Mouse (Mus musculus): ENCODE data around the gene Birc5. TPM values are rescaled to one million over a fixed set of nuclear protein-coding genes. Genes with fewer than 3 reads are reported as not detected.
"Not testable (repeated sequence)": the region's sequence is repeated elsewhere in the genome, so short reads cannot be mapped to it uniquely, and the experiment has no call there.

Gene Birc5
- polyA plus RNA-seq, 1 experiment from 2014 or later = 145 TPM

DNA sequence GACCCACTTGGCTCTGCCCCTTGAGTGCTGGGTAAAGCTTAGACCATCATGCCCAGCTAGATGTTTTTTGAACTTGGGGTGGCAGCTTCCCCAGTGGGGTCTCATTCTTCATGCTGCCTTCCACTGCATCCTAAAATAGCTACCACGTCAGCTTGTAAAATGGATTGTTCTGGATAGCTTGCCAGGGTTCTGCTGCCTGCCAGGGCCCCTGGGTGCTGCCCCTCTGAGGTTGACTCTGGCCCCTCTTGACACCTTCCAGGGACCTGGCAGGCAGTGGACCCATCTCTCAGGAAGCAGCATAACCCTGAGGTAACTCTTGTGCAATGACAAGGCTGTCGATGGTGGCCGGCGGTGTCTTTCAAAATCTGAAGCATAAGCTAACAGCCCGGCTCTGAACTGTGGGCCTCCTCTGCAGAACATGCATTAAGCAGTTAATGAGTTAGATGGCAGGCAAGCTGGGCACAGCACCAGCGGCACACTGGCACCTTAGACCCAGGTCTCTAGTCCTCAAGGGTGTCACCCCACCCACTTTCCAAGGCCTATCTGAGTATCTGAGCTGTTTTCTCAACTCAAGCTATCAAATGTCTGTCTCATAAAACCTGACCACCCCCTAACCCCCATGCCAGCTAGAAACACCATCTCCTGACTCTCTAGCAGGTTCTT is 34.2 kb upstream of the Birc5 start:
- H3K4me3 ChIP-seq (ENCODE audit: low read depth, low read length) = no peak overlapping the region
- H3K9ac ChIP-seq (ENCODE audit: low read length) = no peak overlapping the region
- WGBS = 91% methylated on average over 6 of the region's 6 CpGs

GRCm38 (mm10) chr11:117815850-117816249 is 33.2 kb upstream of the Birc5 start:
- H3K9ac ChIP-seq (ENCODE audit: low read length); H3K4me2 ChIP-seq (ENCODE audit: low read length): not testable (repeated sequence)
- WGBS = 87% methylated on average over 9 of the region's 9 CpGs

More for the DNA sequence above, 34.2 kb upstream of the Birc5 start:
- H3K27ac ChIP-seq (ENCODE audit: low read depth, low read length) = no peak overlapping the region
- no peaks in the 10 kb centered on the region for H3K27me3 ChIP-seq (replicated peaks; ENCODE audit: control insufficient read depth, insufficient read depth, low read length)
- no peak overlapping the region for H3K4me2 ChIP-seq (ENCODE audit: low read length)
- peaks cover 10% of the 10 kb centered on the region for H3K4me1 ChIP-seq (ENCODE audit: control insufficient read depth, insufficient read depth, low read length)
- H3K36me3 ChIP-seq (ENCODE audit: control insufficient read depth, insufficient read depth, low read length) = peaks cover 49% of the 10 kb centered on the region
- no peaks in the 10 kb centered on the region for H3K9me3 ChIP-seq (replicated peaks; ENCODE audit: control insufficient read depth, low read length)
- DNase-seq (ENCODE audit: low spot score) = no peak
- no peak for ATAC-seq

DNA sequence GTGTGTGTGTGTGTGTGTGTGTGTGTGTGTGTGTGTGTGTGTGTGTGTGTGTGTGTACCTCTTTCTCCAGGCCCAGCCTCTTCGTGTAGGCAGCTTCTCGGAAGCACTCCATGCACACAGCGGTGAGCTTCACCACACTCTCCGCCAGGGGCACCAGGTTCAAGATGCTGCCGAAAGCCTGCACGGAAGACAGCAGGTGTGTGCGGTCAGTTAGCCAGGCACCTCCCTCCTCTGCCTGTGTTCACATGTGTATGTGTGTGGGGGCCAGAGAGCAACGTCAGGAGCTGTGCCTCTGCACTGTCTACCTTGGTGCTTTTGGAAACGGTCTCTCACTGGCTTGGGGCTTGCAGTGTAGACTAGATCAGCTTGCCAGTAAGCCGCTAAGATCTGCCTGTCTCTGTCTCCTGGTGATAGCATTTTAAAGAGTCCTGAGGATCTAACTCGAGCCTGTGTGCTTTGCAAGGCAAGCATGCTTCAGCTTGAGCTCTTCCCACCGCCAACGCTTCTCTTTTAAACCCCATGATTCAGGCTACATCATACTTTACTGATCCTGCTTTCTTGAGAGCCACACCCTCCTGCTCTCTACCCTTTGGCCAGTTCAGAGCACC is 32.6 kb upstream of the Birc5 start:
- Histone ChIP-seq H3K4me1 (ENCODE audit: control insufficient read depth, insufficient read depth, low read length) (no peaks in the 10 kb centered on the region), H3K36me3 (ENCODE audit: control insufficient read depth, insufficient read depth, low read length) (peaks cover 62% of the 10 kb centered on the region), H3K4me2 (ENCODE audit: low read length) (no peak overlapping the region), H3K9me3 (replicated peaks; ENCODE audit: control insufficient read depth, low read length) (no peaks in the 10 kb centered on the region), H3K4me3 (ENCODE audit: low read depth, low read length) (no peak overlapping the region), H3K9ac (ENCODE audit: low read length) (no peak overlapping the region), H3K27ac (ENCODE audit: low read depth, low read length) (no peak overlapping the region), H3K27me3 (replicated peaks; ENCODE audit: control insufficient read depth, insufficient read depth, low read length) (no peaks in the 10 kb centered on the region)
- ATAC-seq = no peak
- DNase-seq (ENCODE audit: low spot score) = no peak
- 88% methylated on average over 11 of the region's 13 CpGs for WGBS

More at GRCm38 (mm10) chr11:117815850-117816249, 33.2 kb upstream of the Birc5 start:
- not testable (repeated sequence) for ATAC-seq; H3K9me3 ChIP-seq (replicated peaks; ENCODE audit: control insufficient read depth, low read length); H3K27me3 ChIP-seq (replicated peaks; ENCODE audit: control insufficient read depth, insufficient read depth, low read length); DNase-seq (ENCODE audit: low spot score); H3K4me1 ChIP-seq (ENCODE audit: control insufficient read depth, insufficient read depth, low read length); H3K4me3 ChIP-seq (ENCODE audit: low read depth, low read length); H3K27ac ChIP-seq (ENCODE audit: low read depth, low read length)
- H3K36me3 ChIP-seq (ENCODE audit: control insufficient read depth, insufficient read depth, low read length) = peaks cover 56% of the 10 kb centered on the region

- no peak overlapping the region for H3K27ac ChIP-seq (ENCODE audit: low read depth, low read length)
- no peak overlapping the region for H3K4me3 ChIP-seq (ENCODE audit: low read depth, low read length)
- WGBS = 55% methylated on average over 8 of the region's 8 CpGs
- H3K9ac ChIP-seq (ENCODE audit: low read length) = no peak overlapping the region
- H3K27me3 ChIP-seq (replicated peaks; ENCODE audit: control insufficient read depth, insufficient read depth, low read length) = no peaks in the 10 kb centered on the region
- H3K4me2 ChIP-seq (ENCODE audit: low read length) = no peak overlapping the region
- DNase-seq (ENCODE audit: low spot score) = no peak
- no peaks in the 10 kb centered on the region for H3K9me3 ChIP-seq (replicated peaks; ENCODE audit: control insufficient read depth, low read length)
- ATAC-seq = no peak
- peaks cover 2% of the 10 kb centered on the region; the same call in 1 of the 2 replicates for H3K4me1 ChIP-seq (ENCODE audit: control insufficient read depth, insufficient read depth, low read length)
- H3K36me3 ChIP-seq (ENCODE audit: control insufficient read depth, insufficient read depth, low read length) = peaks cover 57% of the 10 kb centered on the region
Measured at GRCm38 (mm10) chr11:117819095-117819494, 30.0 kb upstream of the Birc5 start.

- ATAC-seq (no peak), DNase-seq (ENCODE audit: low spot score) (no peak)
- no peak overlapping the region for H3K9ac ChIP-seq (ENCODE audit: low read length)
- 91% methylated on average over 7 of the region's 7 CpGs for WGBS
- no peak overlapping the region for H3K27ac ChIP-seq (ENCODE audit: low read depth, low read length)
- no peak overlapping the region for H3K4me3 ChIP-seq (ENCODE audit: low read depth, low read length)
- H3K4me2 ChIP-seq (ENCODE audit: low read length) = no peak overlapping the region
- H3K4me1 ChIP-seq (ENCODE audit: control insufficient read depth, insufficient read depth, low read length) = peaks cover 11% of the 10 kb centered on the region
- no peaks in the 10 kb centered on the region for H3K9me3 ChIP-seq (replicated peaks; ENCODE audit: control insufficient read depth, low read length)
- no peaks in the 10 kb centered on the region for H3K27me3 ChIP-seq (replicated peaks; ENCODE audit: control insufficient read depth, insufficient read depth, low read length)
- peaks cover 46% of the 10 kb centered on the region for H3K36me3 ChIP-seq (ENCODE audit: control insufficient read depth, insufficient read depth, low read length)
Measured at GRCm38 (mm10) chr11:117820173-117820572, 28.9 kb upstream of the Birc5 start.

DNA sequence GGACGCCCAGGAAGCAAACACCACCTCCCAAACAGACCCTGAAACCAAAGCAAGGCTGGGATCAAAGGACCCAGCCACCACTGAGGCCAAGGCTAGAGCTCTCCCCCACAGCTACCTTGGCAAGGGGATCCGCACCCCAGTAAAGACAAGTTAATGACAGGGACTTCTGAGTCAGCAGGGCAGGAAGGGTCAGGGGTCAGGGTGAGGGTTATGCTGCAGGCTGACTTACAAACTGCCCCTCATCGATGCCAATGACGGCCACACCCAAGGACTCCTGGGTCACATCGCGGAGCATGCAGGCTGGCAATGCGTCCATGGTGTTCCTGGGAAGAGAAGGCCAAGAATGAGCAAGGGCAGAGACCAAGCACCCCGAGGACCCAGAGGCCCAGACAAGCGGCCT is 27.2 kb upstream of the Birc5 start:
- H3K4me2 ChIP-seq (ENCODE audit: low read length) = no peak overlapping the region
- WGBS = 90% methylated on average over 9 of the region's 9 CpGs
- H3K27me3 ChIP-seq (replicated peaks; ENCODE audit: control insufficient read depth, insufficient read depth, low read length) = no peaks in the 10 kb centered on the region
- no peak overlapping the region for H3K4me3 ChIP-seq (ENCODE audit: low read depth, low read length)
- H3K27ac ChIP-seq (ENCODE audit: low read depth, low read length) = no peak overlapping the region
- DNase-seq (ENCODE audit: low spot score) (no peak), ATAC-seq (no peak)
- peaks cover 33% of the 10 kb centered on the region for H3K36me3 ChIP-seq (ENCODE audit: control insufficient read depth, insufficient read depth, low read length)
- H3K9me3 ChIP-seq (replicated peaks; ENCODE audit: control insufficient read depth, low read length) = no peaks in the 10 kb centered on the region
- H3K4me1 ChIP-seq (ENCODE audit: control insufficient read depth, insufficient read depth, low read length) = peaks cover 12% of the 10 kb centered on the region
- H3K9ac ChIP-seq (ENCODE audit: low read length) = no peak overlapping the region

GRCm38 (mm10) chr11:117822728-117823241 is 26.3 kb upstream of the Birc5 start:
- Histone ChIP-seq H3K36me3 (ENCODE audit: control insufficient read depth, insufficient read depth, low read length) (peaks cover 28% of the 10 kb centered on the region; the same call in 1 of the 2 replicates), H3K27ac (ENCODE audit: low read depth, low read length) (no peak overlapping the region), H3K4me1 (ENCODE audit: control insufficient read depth, insufficient read depth, low read length) (peaks cover 16% of the 10 kb centered on the region), H3K4me2 (ENCODE audit: low read length) (no peak overlapping the region), H3K27me3 (replicated peaks; ENCODE audit: control insufficient read depth, insufficient read depth, low read length) (no peaks in the 10 kb centered on the region), H3K9me3 (replicated peaks; ENCODE audit: control insufficient read depth, low read length) (no peaks in the 10 kb centered on the region), H3K9ac (ENCODE audit: low read length) (no peak overlapping the region), H3K4me3 (ENCODE audit: low read depth, low read length) (no peak overlapping the region)
- no peak for DNase-seq (ENCODE audit: low spot score)
- 81% methylated on average over 7 of the region's 7 CpGs for WGBS
- ATAC-seq = no peak

- Histone ChIP-seq H3K4me1 (ENCODE audit: control insufficient read depth, insufficient read depth, low read length) (peaks cover 20% of the 10 kb centered on the region), H3K9ac (ENCODE audit: low read length) (no peak overlapping the region), H3K4me3 (ENCODE audit: low read depth, low read length) (no peak overlapping the region), H3K4me2 (ENCODE audit: low read length) (no peak overlapping the region), H3K27ac (ENCODE audit: low read depth, low read length) (no peak overlapping the region), H3K36me3 (ENCODE audit: control insufficient read depth, insufficient read depth, low read length) (peaks cover 28% of the 10 kb centered on the region; the same call in 1 of the 2 replicates), H3K9me3 (replicated peaks; ENCODE audit: control insufficient read depth, low read length) (no peaks in the 10 kb centered on the region), H3K27me3 (replicated peaks; ENCODE audit: control insufficient read depth, insufficient read depth, low read length) (no peaks in the 10 kb centered on the region)
- DNase-seq (ENCODE audit: low spot score) = no peak
- 90% methylated on average over 6 of the region's 6 CpGs for WGBS
- ATAC-seq = no peak
Measured at GRCm38 (mm10) chr11:117823411-117823810, 25.6 kb upstream of the Birc5 start.
